Comparison of ENCODE assay signal across 17 mouse cellular contexts in the genomic region with DNA sequence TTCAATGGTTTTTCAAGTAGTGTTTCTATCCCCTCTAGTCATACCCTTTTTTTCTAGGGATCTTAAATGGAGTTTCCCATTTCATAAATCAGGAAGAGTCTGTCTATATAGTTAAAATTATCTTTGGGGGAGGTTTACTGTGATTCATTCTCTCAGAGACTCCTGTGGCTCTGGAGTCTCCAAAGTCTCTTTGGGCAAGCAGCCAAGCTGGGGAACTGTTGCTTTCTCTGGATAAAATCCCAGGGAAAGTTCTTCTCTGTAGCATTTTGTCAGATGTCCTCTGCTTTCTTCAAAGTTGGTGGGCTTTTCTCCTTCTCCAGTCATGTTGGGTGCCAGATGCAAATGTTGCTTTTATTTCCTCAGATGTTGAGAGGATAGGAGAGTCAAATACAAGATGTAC.
DNase-seq lines count a peak whose midpoint lies in the region; ATAC-seq and TF ChIP-seq lines count a peak whose summit lies in the region.
"Had no signal": no experiment of that assay in that cellular context is flagged by ENCODE, and none has a peak within 500 bp of the region (broad histone marks: within the 10 kb centered on the region; RNA-seq: fewer than 3 reads in every experiment).

No protein-coding gene starts in this region.

- DNase-seq in forebrain, postnatal 0 days = peak; percentile 6
- no peak for DNase-seq in forebrain, embryonic 11.5 days (ENCODE audit: low spot score)
- peak; percentile 29 for DNase-seq in liver
- no peak for DNase-seq in liver, postnatal 0 days
- peak; percentile 4 to 22 for DNase-seq in left cerebral cortex, adult 8-10 months (ENCODE audit: low spot score in 2 of 2)
- peak; percentile 53 for DNase-seq in telencephalon, adult 2 months (ENCODE audit: low read depth, low spot score)
- no peak for DNase-seq in thymus, postnatal 4 days
- DNase-seq in midbrain, embryonic 14.5 days = no peak
- DNase-seq: cerebellum, adult 9-11 months; gastrocnemius, postnatal 36 days; lung, adult 2 months had no signal

- no peak for TF ChIP-seq EP300 in liver, postnatal 0 days (IDR thresholded peaks at IDR 0.05; ENCODE audit: low read depth)

- H3K36me3 ChIP-seq in forebrain, postnatal 0 days (ENCODE audit: insufficient read depth) = no peaks in the 10 kb centered on the region
- H3K36me3 ChIP-seq in forebrain, embryonic 11.5 days (ENCODE audit: control insufficient read depth, insufficient read depth, low read length) = no peaks in the 10 kb centered on the region
- H3K36me3 ChIP-seq in liver, postnatal 0 days (replicated peaks; ENCODE audit: insufficient read depth, low read length) = no peaks in the 10 kb centered on the region
- H3K36me3 ChIP-seq in midbrain, embryonic 14.5 days (ENCODE audit: control insufficient read depth, insufficient read depth, low read length) = no peaks in the 10 kb centered on the region
- H3K36me3 ChIP-seq: embryonic facial prominence, embryonic 15.5 days; midbrain, embryonic 10.5 days; neural tube, embryonic 13.5 days had no signal

- no peaks in the 10 kb centered on the region for H3K9me3 ChIP-seq in forebrain, postnatal 0 days (ENCODE audit: low read length)
- no peaks in the 10 kb centered on the region for H3K9me3 ChIP-seq in forebrain, embryonic 11.5 days (ENCODE audit: control insufficient read depth, low read length)
- H3K9me3 ChIP-seq in liver, postnatal 0 days (ENCODE audit: low read length) = no peaks in the 10 kb centered on the region
- no peaks in the 10 kb centered on the region for H3K9me3 ChIP-seq in midbrain, embryonic 14.5 days (ENCODE audit: control insufficient read depth, low read length)
- H3K9me3 ChIP-seq: embryonic facial prominence, embryonic 15.5 days; midbrain, embryonic 10.5 days; neural tube, embryonic 13.5 days had no signal

- no peaks in the 10 kb centered on the region for H3K27me3 ChIP-seq in forebrain, postnatal 0 days (ENCODE audit: insufficient read depth, low read length)
- H3K27me3 ChIP-seq in forebrain, embryonic 11.5 days (ENCODE audit: control insufficient read depth, insufficient read depth, low read length) = no peaks in the 10 kb centered on the region
- H3K27me3 ChIP-seq in liver, postnatal 0 days (ENCODE audit: insufficient read depth, low read length) = no peaks in the 10 kb centered on the region
- no peaks in the 10 kb centered on the region for H3K27me3 ChIP-seq in midbrain, embryonic 14.5 days (ENCODE audit: control insufficient read depth, insufficient read depth, low read length)
- H3K27me3 ChIP-seq: embryonic facial prominence, embryonic 15.5 days; neural tube, embryonic 13.5 days had no signal

- H3K27ac ChIP-seq in forebrain, postnatal 0 days (ENCODE audit: low read depth, low read length) = no peak overlapping the region
- no peak overlapping the region for H3K27ac ChIP-seq in forebrain, embryonic 11.5 days (ENCODE audit: low read depth, low read length)
- no peak overlapping the region for H3K27ac ChIP-seq in liver, postnatal 0 days (ENCODE audit: low read depth)
- H3K27ac ChIP-seq in midbrain, embryonic 14.5 days (replicated peaks; ENCODE audit: low read depth, low read length) = no peak overlapping the region
- H3K27ac ChIP-seq: embryonic facial prominence, embryonic 15.5 days; midbrain, embryonic 10.5 days; neural tube, embryonic 13.5 days had no signal

- H3K4me2 ChIP-seq in forebrain, postnatal 0 days (ENCODE audit: low read depth) = no peak overlapping the region
- H3K4me2 ChIP-seq in forebrain, embryonic 11.5 days (ENCODE audit: low read depth, low read length, severe bottlenecking) = no peak overlapping the region
- H3K4me2 ChIP-seq in liver, postnatal 0 days (ENCODE audit: low read depth, low read length) = no peak overlapping the region
- H3K4me2 ChIP-seq in midbrain, embryonic 14.5 days (ENCODE audit: low read length) = no peak overlapping the region
- H3K4me2 ChIP-seq: embryonic facial prominence, embryonic 15.5 days; neural tube, embryonic 13.5 days had no signal

- H3K4me1 ChIP-seq in forebrain, postnatal 0 days (ENCODE audit: insufficient read depth) = no peaks in the 10 kb centered on the region
- H3K4me1 ChIP-seq in forebrain, embryonic 11.5 days (replicated peaks; ENCODE audit: control insufficient read depth, insufficient read depth, low read length) = no peaks in the 10 kb centered on the region
- no peaks in the 10 kb centered on the region for H3K4me1 ChIP-seq in liver, postnatal 0 days (ENCODE audit: insufficient read depth)
- no peaks in the 10 kb centered on the region for H3K4me1 ChIP-seq in midbrain, embryonic 14.5 days (ENCODE audit: control insufficient read depth, insufficient read depth, low read length)
- H3K4me1 ChIP-seq: embryonic facial prominence, embryonic 15.5 days; midbrain, embryonic 10.5 days; neural tube, embryonic 13.5 days had no signal

- H3K4me3 ChIP-seq in forebrain, postnatal 0 days (ENCODE audit: low read depth, low read length) = no peak overlapping the region
- no peak overlapping the region for H3K4me3 ChIP-seq in forebrain, embryonic 11.5 days (ENCODE audit: low read depth, low read length)
- H3K4me3 ChIP-seq in liver, postnatal 0 days (ENCODE audit: low read depth, low read length) = no peak overlapping the region
- H3K4me3 ChIP-seq in midbrain, embryonic 14.5 days (replicated peaks; ENCODE audit: low read depth, low read length) = no peak overlapping the region
- H3K4me3 ChIP-seq: embryonic facial prominence, embryonic 15.5 days; midbrain, embryonic 10.5 days; neural tube, embryonic 13.5 days had no signal

- H3K9ac ChIP-seq in forebrain, postnatal 0 days = no peak overlapping the region
- no peak overlapping the region for H3K9ac ChIP-seq in forebrain, embryonic 11.5 days (ENCODE audit: low read length)
- H3K9ac ChIP-seq in liver, postnatal 0 days (replicated peaks) = no peak overlapping the region
- no peak overlapping the region for H3K9ac ChIP-seq in midbrain, embryonic 14.5 days (replicated peaks; ENCODE audit: low read length)
- H3K9ac ChIP-seq: embryonic facial prominence, embryonic 15.5 days; neural tube, embryonic 13.5 days had no signal

- TF ChIP-seq CTCF in forebrain, postnatal 0 days (IDR thresholded peaks at IDR 0.05; ENCODE audit: low read depth) = no peak
- TF ChIP-seq CTCF in liver, postnatal 0 days (IDR thresholded peaks at IDR 0.05; ENCODE audit: low read depth) = no peak

- no peak for ATAC-seq in forebrain, postnatal 0 days
- ATAC-seq in forebrain, embryonic 11.5 days (replicated peaks; ENCODE audit: low FRiP score) = no peak
- no peak for ATAC-seq in liver, postnatal 0 days
- ATAC-seq in midbrain, embryonic 14.5 days (ENCODE audit: low FRiP score, low TSS enrichment) = no peak
- ATAC-seq: CD4-positive, CD25-positive, alpha-beta regulatory T cell, adult 4 months; intestine, postnatal 0 days; Patski had no signal

Comparison
In these comparisons a context has a peak if more than half of its experiments do, and no peak if none do; other contexts are left out.
1. DNase-seq: peak in forebrain, postnatal 0 days (single experiment), liver (single experiment), left cerebral cortex, adult 8-10 months (2 of 2) and telencephalon, adult 2 months (single experiment); none in forebrain, embryonic 11.5 days (single experiment), liver, postnatal 0 days (single experiment), thymus, postnatal 4 days (single experiment) and midbrain, embryonic 14.5 days (single experiment).